In genomic region chr16:75864673-75865072, GRCm38 (mm10) we compare ENCODE assay signal across 17 mouse cellular contexts.
"Had no signal": no experiment of that assay in that cellular context is flagged by ENCODE, and none has a peak within 500 bp of the region (broad histone marks: within the 10 kb centered on the region; RNA-seq: fewer than 3 reads in every experiment).

No protein-coding gene starts in this region.

- DNase-seq: left cerebral cortex, postnatal 4 days; liver; liver, embryonic 13.5 days; liver, postnatal 0 days; lung, adult 18-20 months; lung, adult 2 months; lung, embryonic 14.5 days; lung, postnatal 10 days; lung, postnatal 14 days; lung, postnatal 36 days; lung, postnatal 4 days; midbrain, embryonic 14.5 days had no signal

- ATAC-seq: liver, embryonic 12.5 days; liver, postnatal 0 days; lung, postnatal 0 days; midbrain, embryonic 13.5 days; midbrain, embryonic 15.5 days; midbrain, embryonic 16.5 days had no signal
